Mouse (Mus musculus) neural tube, embryonic 15.5 days (tissue): ENCODE measurements around the gene Krt86. TPM values are rescaled to one million over a fixed set of nuclear protein-coding genes. Genes with fewer than 3 reads are reported as not detected.

ENCODE experiments used
- ATAC-seq: fragments of 200-750 bp; cut with Nextera tagmentation; 2 replicates; pipeline ENCODE4 v1.8.0; 2017; ENCODE audit warnings: mild to moderate bottlenecking, moderate TSS enrichment, moderate library complexity; ENCODE audit not compliant: low FRiP score
- H3K27ac ChIP-seq: fragments of 300-500 bp; sonication (generic); replicated peaks from 2 replicates; pipeline ENCODE4 v1.5.1; 2015; ENCODE audit warnings: mild to moderate bottlenecking, inconsistent platforms
- H3K27me3 ChIP-seq: fragments of 300-500 bp; sonication (generic); replicated peaks from 2 replicates; pipeline ENCODE4 v1.6.1; 2015; ENCODE audit warnings: inconsistent platforms
- H3K36me3 ChIP-seq: fragments of 300-500 bp; sonication (generic); 2 replicates; pipeline ENCODE4 v1.6.1; 2015; ENCODE audit warnings: inconsistent platforms
- H3K4me1 ChIP-seq: fragments of 300-500 bp; sonication (generic); 2 replicates; pipeline ENCODE4 v1.6.1; 2015; ENCODE audit warnings: inconsistent platforms
- H3K4me2 ChIP-seq: fragments of 300-500 bp; sonication (generic); 2 replicates; pipeline ENCODE4 v1.6.1; 2015; ENCODE audit warnings: inconsistent platforms, mild to moderate bottlenecking, moderate library complexity
- H3K4me3 ChIP-seq: fragments of 300-500 bp; sonication (generic); replicated peaks from 2 replicates; pipeline ENCODE4 v1.5.1; 2015; ENCODE audit warnings: mild to moderate bottlenecking, inconsistent platforms
- H3K9ac ChIP-seq: fragments of 300-500 bp; sonication (generic); replicated peaks from 2 replicates; pipeline ENCODE4 v1.6.1; 2015; ENCODE audit warnings: mild to moderate bottlenecking, inconsistent platforms
- H3K9me3 ChIP-seq: fragments of 300-500 bp; sonication (generic); replicated peaks from 2 replicates; pipeline ENCODE4 v1.6.1; 2016; ENCODE audit warnings: inconsistent platforms
- WGBS: fragments of 180-500 bp; shearing (Covaris S2); methylation state at CpG from one replicate; pipeline ENCODE4 v1.1.7; 2015; ENCODE audit warnings: mixed read lengths; 5-methylcytosine and 5-hydroxymethylcytosine counted together
- polyA plus RNA-seq: library from polyadenylated mRNA; unstranded; fragments of >200 nt; fragmentation: Nextera tagmentation; extraction: Ambion mirVana; gene quantifications from 2 replicates; pipeline ENCODE4 v1.2.1, GENCODE M21; 2015

Gene Krt86
- 0.11 TPM in 1 of 2 replicates, not detected in the other for polyA plus RNA-seq

DNA sequence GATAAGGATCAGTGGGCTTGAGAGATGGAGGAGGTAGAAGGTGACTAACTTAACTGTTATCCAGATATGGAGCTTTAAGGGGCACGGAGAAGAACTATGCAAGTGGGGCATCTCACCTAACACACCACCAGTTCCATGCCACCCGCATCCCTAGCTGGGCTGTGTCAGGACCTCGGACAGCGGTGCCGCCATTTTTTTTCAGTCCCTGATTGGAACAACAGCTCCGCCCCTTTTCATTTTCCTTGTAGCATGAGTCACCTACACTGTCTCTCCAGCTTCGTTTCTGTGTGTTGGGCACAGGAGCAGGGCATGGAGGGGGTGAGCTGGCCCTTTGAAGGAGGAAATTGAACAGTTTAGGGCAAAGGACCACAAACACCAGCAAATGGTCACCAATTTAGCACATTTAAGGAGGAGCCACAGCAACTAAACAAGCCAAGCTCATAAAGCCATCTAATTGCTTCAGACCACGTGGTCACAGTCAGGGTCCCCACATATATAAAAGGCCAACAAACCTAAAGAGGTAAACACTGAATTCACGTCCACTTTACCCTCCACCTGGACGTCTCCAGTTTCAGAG is at the start of gene Krt86:
TSS of gene Krt86 (plus strand) at position 527 of the 577 bp plus-strand sequence.
- Histone ChIP-seq H3K36me3 (no peaks in the 10 kb centered on the region), H3K9ac (no peak within 1 kb of the TSS), H3K4me3 (no peak within 1 kb of the TSS), H3K9me3 (no peaks in the 10 kb centered on the region), H3K27me3 (0 out of 2 replicates have a peak, but pooled peaks cover 4% of the 10 kb centered on the region), H3K4me1 (no peaks in the 10 kb centered on the region), H3K27ac (no peak within 1 kb of the TSS), H3K4me2 (no peak within 1 kb of the TSS)
- WGBS: 25% methylated on average over 10 of the region's 10 CpGs
- ATAC-seq: no peak

DNA sequence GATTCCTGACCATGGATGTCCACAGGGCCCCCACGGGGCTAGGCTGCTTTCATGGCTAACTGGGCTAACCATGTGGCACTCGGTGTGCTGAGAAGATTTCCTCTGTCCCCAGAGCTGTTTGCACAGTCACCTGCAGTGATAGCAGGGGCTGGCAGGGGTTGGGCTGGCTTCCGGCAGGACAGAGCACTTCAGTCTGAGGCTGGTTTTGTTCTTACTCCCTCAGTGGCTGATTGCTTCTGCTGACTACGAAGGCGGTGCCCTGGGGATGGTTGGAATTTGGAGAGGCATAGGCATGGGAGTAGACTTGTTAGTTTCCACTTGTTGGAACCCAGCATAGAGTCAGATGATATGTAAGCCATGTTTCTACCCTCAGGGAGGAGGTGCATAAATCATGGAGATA is 48.4 kb upstream of the Krt86 start:
- Histone ChIP-seq H3K9me3 (no peaks in the 10 kb centered on the region), H3K4me2 (no peak overlapping the region), H3K27ac (no peak overlapping the region), H3K4me1 (no peaks in the 10 kb centered on the region), H3K4me3 (no peak overlapping the region), H3K27me3 (no peaks in the 10 kb centered on the region), H3K36me3 (no peaks in the 10 kb centered on the region), H3K9ac (no peak overlapping the region)
- 21% methylated on average over 5 of the region's 5 CpGs for WGBS
- ATAC-seq: no peak

DNA sequence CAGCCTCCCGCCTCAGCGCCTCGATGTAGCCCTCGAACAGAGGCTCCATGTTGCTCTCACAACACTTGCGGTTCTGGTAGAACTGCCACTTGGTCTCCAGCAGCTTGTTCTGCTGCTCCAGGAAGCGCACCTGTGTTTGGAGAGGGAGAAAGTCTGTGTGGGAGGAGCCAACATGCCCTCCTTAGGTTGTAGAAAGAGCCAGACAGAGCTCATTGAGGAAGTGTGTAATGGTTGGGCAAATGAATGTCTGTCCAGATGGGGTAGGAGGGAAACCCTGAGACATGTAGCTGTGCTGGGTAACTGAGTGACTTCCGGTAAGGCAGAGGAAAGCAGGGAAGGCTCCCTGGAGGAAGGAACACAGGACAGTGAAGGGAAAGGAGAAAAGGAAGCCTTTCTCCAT is 36.7 kb upstream of the Krt86 start:
- no peak overlapping the region for H3K27ac ChIP-seq
- peaks cover 34% of the 10 kb centered on the region for H3K27me3 ChIP-seq
- H3K4me2 ChIP-seq: no peak overlapping the region
- peaks cover 9% of the 10 kb centered on the region for H3K4me1 ChIP-seq
- no peaks in the 10 kb centered on the region for H3K36me3 ChIP-seq
- no peak for ATAC-seq
- H3K9me3 ChIP-seq: no peaks in the 10 kb centered on the region
- H3K9ac ChIP-seq: no peak overlapping the region
- H3K4me3 ChIP-seq: no peak overlapping the region
- WGBS: 92% methylated on average over 7 of the region's 7 CpGs

DNA sequence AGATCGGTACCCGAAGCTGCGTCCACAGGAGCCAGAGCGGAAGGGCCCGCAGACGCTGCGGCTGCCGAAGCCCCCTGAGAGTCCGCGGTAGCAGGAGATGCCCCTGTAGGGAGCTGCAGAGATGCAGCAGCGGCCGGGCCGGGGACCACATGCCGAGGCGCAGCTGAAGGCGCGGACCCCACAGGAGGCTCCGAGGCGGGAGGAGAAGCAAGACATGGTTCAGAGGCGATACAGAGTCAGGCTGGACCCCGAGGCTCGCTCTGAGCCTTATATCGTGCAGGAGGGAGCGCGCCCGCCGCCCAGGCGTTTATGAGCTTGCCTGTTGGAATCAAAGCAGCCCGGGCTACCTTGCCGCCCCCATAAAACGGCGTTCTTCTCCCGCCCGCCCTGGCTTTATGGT is 34.7 kb upstream of the Krt86 start, which contains the start of gene Krt87:
TSS of gene Krt87 (minus strand) at position 250 of the 400 bp plus-strand sequence.
- no peaks in the 10 kb centered on the region for H3K36me3 ChIP-seq
- ATAC-seq: no peak
- H3K9ac ChIP-seq: peak within 1 kb of the TSS; percentile 45
- no peaks in the 10 kb centered on the region for H3K9me3 ChIP-seq
- WGBS: 2% methylated on average over 34 of the region's 34 CpGs
- H3K4me2 ChIP-seq: peak within 1 kb of the TSS; percentile 85
- no peak within 1 kb of the TSS for H3K27ac ChIP-seq
- H3K4me3 ChIP-seq: peak within 1 kb of the TSS; percentile 43
- peaks cover 9% of the 10 kb centered on the region for H3K4me1 ChIP-seq
- peaks cover 34% of the 10 kb centered on the region for H3K27me3 ChIP-seq

DNA sequence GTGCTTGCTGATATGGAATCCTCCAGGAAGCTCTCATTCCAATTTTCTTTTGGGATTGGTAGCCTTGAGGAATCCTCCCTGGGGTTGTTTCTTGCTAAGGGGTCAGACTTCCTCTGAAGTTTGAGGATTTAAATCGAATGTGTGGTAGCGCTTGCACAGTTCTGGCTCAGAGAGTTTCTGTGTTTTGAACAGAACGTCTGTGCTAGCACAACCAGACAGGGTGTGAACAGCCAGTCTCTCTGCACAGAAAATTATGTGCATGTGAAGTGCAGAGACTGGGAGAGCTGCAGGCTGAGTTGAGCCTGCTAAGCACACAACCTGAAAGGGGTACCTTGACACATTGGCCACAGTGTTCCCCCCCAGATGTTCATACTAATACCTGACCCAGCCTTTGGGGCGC is 32.4 kb upstream of the Krt86 start:
- ATAC-seq: no peak
- no peak overlapping the region for H3K4me3 ChIP-seq

DNA sequence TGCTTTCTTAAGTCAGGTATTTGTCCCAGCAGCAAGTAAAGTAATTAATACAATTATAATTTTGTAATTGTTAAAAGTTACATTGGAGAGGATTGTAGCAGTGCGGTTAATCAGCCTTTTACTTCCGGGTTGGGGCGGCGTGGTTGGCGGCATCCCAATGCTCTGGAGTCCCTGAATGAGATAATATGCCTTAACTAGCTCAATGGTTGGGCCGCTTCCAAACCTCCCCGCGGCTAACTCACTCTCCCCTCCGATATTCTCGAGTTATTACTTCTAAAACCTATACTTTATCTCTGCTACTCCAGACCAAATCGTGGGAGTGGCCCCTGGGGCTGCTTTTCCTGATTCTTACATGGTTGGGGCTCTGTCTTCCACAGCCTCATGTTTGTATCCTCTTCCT is 26.7 kb upstream of the Krt86 start:
- 71% methylated on average over 11 of the region's 11 CpGs for WGBS
- H3K4me1 ChIP-seq: no peaks in the 10 kb centered on the region
- H3K27ac ChIP-seq: no peak overlapping the region
- no peaks in the 10 kb centered on the region for H3K27me3 ChIP-seq
- no peaks in the 10 kb centered on the region for H3K36me3 ChIP-seq
- no peak overlapping the region for H3K4me2 ChIP-seq
- ATAC-seq: no peak
- H3K4me3 ChIP-seq: no peak overlapping the region
- H3K9ac ChIP-seq: no peak overlapping the region
- no peaks in the 10 kb centered on the region for H3K9me3 ChIP-seq

More for the DNA sequence above, 32.4 kb upstream of the Krt86 start:
- H3K36me3 ChIP-seq: no peaks in the 10 kb centered on the region
- H3K4me1 ChIP-seq: peaks cover 9% of the 10 kb centered on the region
- H3K9ac ChIP-seq: no peak overlapping the region
- H3K9me3 ChIP-seq: no peaks in the 10 kb centered on the region
- H3K27me3 ChIP-seq: peaks cover 34% of the 10 kb centered on the region
- H3K27ac ChIP-seq: no peak overlapping the region
- WGBS: 84% methylated on average over 4 of the region's 4 CpGs
- no peak overlapping the region for H3K4me2 ChIP-seq

DNA sequence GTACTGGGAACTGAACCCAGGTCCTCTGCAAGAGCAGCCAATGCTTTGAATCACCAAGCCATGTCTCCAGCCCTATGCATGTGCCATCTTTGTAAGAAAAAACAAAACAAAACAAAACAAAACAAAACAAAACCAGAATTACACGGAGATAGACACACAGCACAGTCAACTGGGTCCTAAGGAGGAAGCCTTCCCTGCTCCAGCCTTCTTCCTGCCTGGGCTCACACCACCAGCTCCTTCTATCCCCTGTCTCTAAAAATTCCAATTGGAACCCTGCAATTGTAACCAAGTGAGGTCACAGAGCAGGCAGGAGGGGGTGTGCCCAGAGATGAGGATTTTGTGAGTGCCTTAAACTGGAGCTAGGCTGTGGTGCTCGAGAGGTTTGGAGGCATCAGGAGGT is 25.8 kb upstream of the Krt86 start, which contains the start of gene Krt88:
TSS of gene Krt88 (plus strand) at position 301 of the 400 bp plus-strand sequence.
- ATAC-seq: no peak
- no peak within 1 kb of the TSS for H3K27ac ChIP-seq
- 65% methylated on average over 2 of the region's 2 CpGs for WGBS

DNA sequence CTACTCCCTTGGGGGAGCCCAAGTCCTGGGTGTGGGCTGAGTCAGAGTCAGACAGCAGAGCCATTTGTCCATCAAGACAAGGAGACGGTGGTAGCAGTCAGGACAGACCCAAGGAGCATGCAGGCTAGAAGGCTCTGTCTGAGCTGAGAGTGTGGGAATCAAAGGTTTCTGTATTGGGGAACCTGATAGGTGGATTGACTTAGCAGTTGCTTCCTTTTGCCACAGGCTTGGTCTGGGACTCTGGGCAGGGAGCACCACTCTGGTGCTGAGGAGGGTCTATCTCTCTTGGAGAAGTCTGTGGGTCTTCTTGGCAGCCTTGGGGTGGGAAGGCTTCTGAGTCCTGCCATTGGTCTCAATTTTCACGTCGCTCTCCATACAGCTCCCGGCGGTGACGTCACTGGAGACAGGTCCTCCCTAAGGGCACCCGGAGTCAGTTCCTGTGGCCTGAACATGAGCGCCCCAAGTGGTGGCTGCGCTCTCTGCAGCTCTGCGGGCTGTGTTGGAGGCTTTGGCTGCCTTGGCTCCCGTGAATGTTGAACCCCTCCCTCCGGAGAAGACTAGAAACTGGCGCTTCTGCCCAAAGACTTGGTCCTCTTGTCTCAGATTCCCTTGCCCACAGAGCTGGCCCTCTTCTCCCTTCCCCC is 20.1 kb upstream of the Krt86 start:
- H3K4me1 ChIP-seq: no peaks in the 10 kb centered on the region; the same call in 1 of the 2 replicates
- 8% methylated on average over 13 of the region's 13 CpGs for WGBS
- no peak overlapping the region for H3K4me3 ChIP-seq
- no peak overlapping the region for H3K9ac ChIP-seq
- no peaks in the 10 kb centered on the region for H3K36me3 ChIP-seq
- H3K9me3 ChIP-seq: 0 out of 2 replicates have a peak, but pooled peaks cover 3% of the 10 kb centered on the region
- no peaks in the 10 kb centered on the region for H3K27me3 ChIP-seq
- H3K27ac ChIP-seq: no peak overlapping the region
- no peak for ATAC-seq
- peak overlapping the region; percentile 31 for H3K4me2 ChIP-seq

More for the DNA sequence above, 25.8 kb upstream of the Krt86 start, which contains the start of gene Krt88:
- Histone ChIP-seq H3K9me3 (no peaks in the 10 kb centered on the region), H3K4me2 (no peak within 1 kb of the TSS), H3K36me3 (no peaks in the 10 kb centered on the region), H3K4me1 (no peaks in the 10 kb centered on the region), H3K4me3 (no peak within 1 kb of the TSS), H3K27me3 (no peaks in the 10 kb centered on the region), H3K9ac (no peak within 1 kb of the TSS)

DNA sequence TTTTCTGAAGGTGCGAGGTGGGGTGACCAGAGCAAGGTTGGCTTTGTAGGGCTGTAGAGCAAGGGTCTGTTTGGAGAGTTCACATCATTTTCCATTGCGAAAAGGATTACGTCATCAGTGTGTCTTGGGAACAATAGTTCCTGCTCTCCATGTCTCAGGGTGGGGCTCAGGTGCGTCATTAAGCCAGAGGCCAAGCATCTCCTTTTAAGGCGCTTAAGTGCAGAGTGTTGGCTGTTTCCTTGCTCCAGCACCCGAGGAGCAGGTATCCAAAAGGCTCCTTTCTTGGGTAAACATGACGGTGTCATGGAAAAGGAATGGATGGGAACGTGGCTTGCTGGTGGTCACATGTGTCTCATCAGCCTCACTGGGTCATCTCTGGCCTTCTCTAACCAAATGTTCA is 18.5 kb upstream of the Krt86 start:
- Histone ChIP-seq H3K4me1 (peaks cover 7% of the 10 kb centered on the region), H3K27ac (no peak overlapping the region), H3K27me3 (no peaks in the 10 kb centered on the region), H3K9ac (no peak overlapping the region), H3K4me3 (no peak overlapping the region), H3K4me2 (no peak overlapping the region), H3K36me3 (no peaks in the 10 kb centered on the region), H3K9me3 (0 out of 2 replicates have a peak, but pooled peaks cover 3% of the 10 kb centered on the region)
- ATAC-seq: no peak
- WGBS: 91% methylated on average over 8 of the region's 8 CpGs

DNA sequence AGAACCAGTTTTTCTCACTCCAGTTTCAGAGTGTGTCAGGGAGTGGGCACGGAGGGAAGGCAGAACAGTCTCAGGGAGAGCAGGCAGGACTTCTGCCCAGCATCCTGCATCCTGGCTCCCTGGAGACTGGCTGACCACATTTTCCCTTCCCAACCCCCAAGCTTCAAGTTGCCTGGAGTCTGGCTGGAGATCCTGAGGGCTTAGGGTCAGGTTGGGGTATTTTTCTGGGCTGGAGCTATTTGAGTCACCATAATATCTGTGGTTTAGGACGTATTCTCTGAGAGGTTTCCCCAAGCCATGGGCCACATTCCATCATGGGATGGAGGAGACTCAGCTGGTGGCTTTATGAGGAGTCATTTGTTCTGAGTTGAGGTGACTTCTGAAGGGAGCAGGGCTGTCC is 18.0 kb upstream of the Krt86 start:
- 84% methylated on average over 2 of the region's 2 CpGs for WGBS
- no peak for ATAC-seq
- H3K4me3 ChIP-seq: no peak overlapping the region

DNA sequence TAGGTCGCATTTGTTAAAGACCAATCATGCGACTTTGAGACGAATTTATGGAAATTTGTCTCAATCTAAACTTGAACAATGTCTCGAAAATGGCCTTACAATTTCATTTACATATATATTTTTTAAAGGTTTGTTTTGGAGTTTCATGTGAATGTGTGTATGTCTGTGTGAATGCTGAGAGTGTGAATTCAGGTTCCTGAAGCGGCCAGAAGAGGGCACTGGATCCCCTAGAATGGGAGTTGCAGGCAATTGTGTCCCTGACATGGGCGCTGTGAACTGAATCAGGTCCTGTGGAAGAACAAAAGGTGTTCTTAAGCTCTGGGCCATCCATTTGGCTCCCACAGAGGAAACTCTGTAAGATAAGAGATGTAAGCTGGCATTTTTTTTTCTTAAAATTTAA is 17.4 kb upstream of the Krt86 start:
- no peak for ATAC-seq

More for the DNA sequence above, 18.0 kb upstream of the Krt86 start:
- Histone ChIP-seq H3K4me1 (peaks cover 7% of the 10 kb centered on the region), H3K4me2 (no peak overlapping the region), H3K27me3 (no peaks in the 10 kb centered on the region), H3K36me3 (no peaks in the 10 kb centered on the region), H3K9me3 (0 out of 2 replicates have a peak, but pooled peaks cover 3% of the 10 kb centered on the region), H3K27ac (no peak overlapping the region), H3K9ac (no peak overlapping the region)

DNA sequence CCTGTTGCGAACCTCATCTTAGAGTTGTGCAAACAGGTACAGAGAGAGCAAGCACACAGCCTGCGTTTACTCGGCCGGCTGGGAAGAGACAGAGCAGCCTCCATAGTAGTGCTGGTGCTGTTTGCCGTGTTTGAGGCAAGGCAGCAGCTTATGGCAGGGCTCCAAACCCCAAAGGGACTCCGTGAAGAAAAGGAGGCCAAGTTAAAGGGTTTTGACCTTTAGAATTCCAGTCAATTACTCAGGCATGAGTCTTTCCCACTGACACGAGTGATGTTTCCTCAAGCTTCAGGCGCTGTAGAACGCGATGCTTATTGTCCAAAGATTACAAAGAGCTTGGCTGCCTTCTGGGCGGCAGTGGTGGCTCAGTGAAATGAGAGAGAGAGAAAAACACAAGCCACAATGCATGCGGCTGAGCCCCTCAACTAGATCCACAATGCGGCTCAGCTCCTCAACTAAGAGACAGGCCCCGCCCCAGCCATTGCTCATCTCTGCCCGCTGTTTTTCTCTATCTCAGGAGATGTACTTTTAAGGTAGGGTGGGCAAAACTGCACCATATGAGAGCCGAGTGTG is 14.8 kb upstream of the Krt86 start:
- H3K4me1 ChIP-seq: peaks cover 7% of the 10 kb centered on the region
- H3K9me3 ChIP-seq: 0 out of 2 replicates have a peak, but pooled peaks cover 3% of the 10 kb centered on the region
- WGBS: 44% methylated on average over 16 of the region's 16 CpGs
- no peaks in the 10 kb centered on the region for H3K27me3 ChIP-seq
- no peak overlapping the region for H3K4me2 ChIP-seq
- no peak for ATAC-seq
- no peak overlapping the region for H3K9ac ChIP-seq
- H3K36me3 ChIP-seq: no peaks in the 10 kb centered on the region
- H3K4me3 ChIP-seq: no peak overlapping the region
- no peak overlapping the region for H3K27ac ChIP-seq

More for the DNA sequence above, 17.4 kb upstream of the Krt86 start:
- Histone ChIP-seq H3K4me2 (no peak overlapping the region), H3K36me3 (no peaks in the 10 kb centered on the region), H3K4me1 (peaks cover 7% of the 10 kb centered on the region), H3K9me3 (0 out of 2 replicates have a peak, but pooled peaks cover 3% of the 10 kb centered on the region), H3K27ac (no peak overlapping the region), H3K9ac (no peak overlapping the region), H3K27me3 (no peaks in the 10 kb centered on the region), H3K4me3 (no peak overlapping the region)
- WGBS: 93% methylated on average over 6 of the region's 6 CpGs
